Mouse (Mus musculus): ENCODE results near the gene Nradd.

DNA sequence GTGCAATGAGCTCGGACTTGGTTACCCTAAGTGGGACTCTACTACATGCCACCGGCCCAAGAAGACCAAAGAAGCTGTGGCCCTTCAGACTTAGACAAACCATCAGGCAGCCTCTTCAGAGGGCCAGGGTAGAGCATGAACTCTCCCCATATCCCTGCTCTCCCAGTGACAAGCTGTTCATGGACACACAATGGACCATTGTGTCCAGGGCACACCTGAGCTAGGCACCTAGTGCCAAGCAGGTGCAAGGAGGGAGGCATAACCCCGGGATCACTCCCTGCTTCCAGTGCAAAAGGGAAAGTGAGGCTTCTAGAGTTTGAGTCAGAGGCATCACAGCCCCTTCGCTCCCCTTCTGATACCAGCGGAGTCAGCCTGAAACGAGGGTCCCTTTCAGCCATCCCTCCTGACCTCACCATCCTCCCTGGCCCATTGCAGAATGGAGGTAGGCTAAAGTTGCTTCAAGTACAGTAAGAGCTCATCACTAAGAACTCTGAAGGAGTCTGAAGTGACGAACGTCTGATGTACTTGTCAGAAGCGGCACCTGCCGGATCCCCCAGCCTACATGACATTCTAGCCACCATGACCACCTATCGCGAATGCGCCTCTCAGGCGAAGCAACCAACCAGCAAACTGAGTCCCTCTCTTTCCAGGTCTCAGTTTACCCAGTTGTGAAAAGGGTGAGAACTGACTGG lies 28.9 kb upstream of the Nradd start:
- no peak for TF ChIP-seq CTCF (IDR thresholded peaks at IDR 0.05; ENCODE audit: borderline replicate concordance, insufficient read depth, low read length)
- no peak for TF ChIP-seq POLR2A (IDR thresholded peaks at IDR 0.05; ENCODE audit: low read depth, low read length)
